Mouse (Mus musculus): Measurements from ENCODE around the gene Pmepa1.

DNA sequence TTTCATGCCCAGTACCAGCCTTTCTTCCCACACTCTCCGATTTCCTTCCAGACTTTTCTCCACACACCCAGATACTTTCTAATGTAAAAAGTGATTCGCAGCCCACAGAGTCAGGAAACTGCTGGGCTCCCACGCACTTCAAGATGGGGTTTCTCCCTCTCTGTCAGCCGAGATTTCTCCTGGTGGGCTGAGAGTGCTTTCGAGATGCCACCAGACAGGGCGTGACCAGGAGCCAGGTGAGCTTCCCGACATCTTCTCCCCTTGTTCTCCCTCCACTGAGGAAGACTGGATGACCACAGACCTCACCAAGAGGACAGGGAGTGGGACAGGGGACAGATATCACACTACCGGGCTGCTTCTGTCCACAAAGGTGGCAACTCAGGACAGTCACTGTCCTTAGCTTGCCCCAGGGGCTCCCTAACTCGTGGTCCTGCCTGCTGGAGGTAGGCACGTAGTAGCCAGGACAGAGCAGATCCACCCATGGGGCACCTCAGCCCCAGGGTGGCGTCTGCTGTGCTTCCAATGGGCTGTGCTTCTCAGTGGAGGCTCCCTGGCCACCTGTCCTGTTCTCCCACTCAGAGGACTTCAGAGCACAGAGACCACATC, 91.8 kb downstream of the Pmepa1 start:
- TF ChIP-seq GATA1 (IDR thresholded peaks at IDR 0.05; ENCODE audit: borderline replicate concordance, low read length) (no peak), FLI1 (IDR thresholded peaks at IDR 0.05; ENCODE audit: low read length) (no peak)
